Mouse (Mus musculus): ENCODE results near the gene Tnrc6b.

Gene Tnrc6b

DNA sequence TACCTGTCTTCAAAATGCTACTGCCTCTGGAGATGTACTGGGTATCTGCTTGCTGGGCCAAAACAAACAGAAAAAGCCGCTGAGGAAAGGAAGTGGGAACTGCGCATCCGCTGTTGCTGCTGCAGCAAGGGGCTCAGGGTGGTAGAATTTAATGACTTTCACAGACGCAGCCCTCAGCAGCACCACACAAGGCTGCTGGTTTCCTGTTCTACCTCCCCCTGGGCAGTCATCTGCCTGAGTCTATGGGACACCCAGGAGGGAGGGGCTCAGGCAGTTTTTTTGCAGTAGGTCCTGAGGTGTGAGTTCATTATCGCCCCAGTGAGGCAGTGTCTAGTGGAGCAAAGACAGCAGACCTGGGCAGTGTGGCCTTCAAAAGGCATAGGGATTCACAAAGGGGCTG, 13.5 kb upstream of the Tnrc6b start:
- in situ Hi-C loops (cut with MboI; ENCODE audit: unreplicated experiment in 2 of 2), result loop anchor here (5.0 to 10.0 kb wide), 6 partner anchors 65 to 613 kb away; no protein-coding TSS in a partner anchor

GRCm38 (mm10) chr15:80701481-80702257, 9.4 kb upstream of the Tnrc6b start:
- in situ Hi-C loops (cut with MboI; ENCODE audit: unreplicated experiment in 2 of 2), result loop anchor here (5.0 to 25.0 kb wide), 4 partner anchors 186 to 764 kb away; partner anchors contain the start of genes Rpl3 (in 1 of the 2) and Syngr1 (in 1 of the 2)

GRCm38 (mm10) chr15:80702910-80703309, 8.2 kb upstream of the Tnrc6b start:
- in situ Hi-C loops (cut with MboI; ENCODE audit: unreplicated experiment in 2 of 2), result loop anchor here (5.0 to 25.0 kb wide), 4 partner anchors 184 to 766 kb away; partner anchors contain the start of genes Rpl3 (in 1 of the 2) and Syngr1 (in 1 of the 2)

GRCm38 (mm10) chr15:80703495-80703894, 7.6 kb upstream of the Tnrc6b start:
- in situ Hi-C loops (cut with MboI; ENCODE audit: unreplicated experiment in 2 of 2), result loop anchor here (5.0 to 25.0 kb wide), 4 partner anchors 184 to 766 kb away; partner anchors contain the start of genes Rpl3 (in 1 of the 2) and Syngr1 (in 1 of the 2)

DNA sequence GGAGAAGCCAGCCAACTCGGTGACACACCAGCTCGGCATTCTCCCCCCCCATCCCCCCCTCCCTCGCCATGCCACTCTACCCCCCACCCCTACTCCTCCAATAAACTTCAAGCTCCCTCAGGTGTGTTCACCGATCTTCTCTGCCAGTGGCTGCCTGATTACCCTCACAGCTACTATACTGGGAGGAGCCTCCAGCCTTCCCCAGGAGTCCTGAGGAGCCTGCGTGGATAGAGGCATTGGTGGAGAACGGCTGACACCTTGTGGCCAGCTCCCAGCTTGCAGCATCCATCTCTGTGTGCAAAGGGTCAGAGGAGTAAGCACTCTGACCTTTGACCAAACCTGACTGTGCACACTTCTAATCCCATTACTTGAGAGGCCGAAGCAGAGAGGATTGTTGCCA, 6.8 kb upstream of the Tnrc6b start:
- in situ Hi-C loops (cut with MboI; ENCODE audit: unreplicated experiment in 2 of 2), result loop anchor here (5.0 to 25.0 kb wide), 4 partner anchors 183 to 767 kb away; partner anchors contain the start of genes Rpl3 (in 1 of the 2) and Syngr1 (in 1 of the 2)

DNA sequence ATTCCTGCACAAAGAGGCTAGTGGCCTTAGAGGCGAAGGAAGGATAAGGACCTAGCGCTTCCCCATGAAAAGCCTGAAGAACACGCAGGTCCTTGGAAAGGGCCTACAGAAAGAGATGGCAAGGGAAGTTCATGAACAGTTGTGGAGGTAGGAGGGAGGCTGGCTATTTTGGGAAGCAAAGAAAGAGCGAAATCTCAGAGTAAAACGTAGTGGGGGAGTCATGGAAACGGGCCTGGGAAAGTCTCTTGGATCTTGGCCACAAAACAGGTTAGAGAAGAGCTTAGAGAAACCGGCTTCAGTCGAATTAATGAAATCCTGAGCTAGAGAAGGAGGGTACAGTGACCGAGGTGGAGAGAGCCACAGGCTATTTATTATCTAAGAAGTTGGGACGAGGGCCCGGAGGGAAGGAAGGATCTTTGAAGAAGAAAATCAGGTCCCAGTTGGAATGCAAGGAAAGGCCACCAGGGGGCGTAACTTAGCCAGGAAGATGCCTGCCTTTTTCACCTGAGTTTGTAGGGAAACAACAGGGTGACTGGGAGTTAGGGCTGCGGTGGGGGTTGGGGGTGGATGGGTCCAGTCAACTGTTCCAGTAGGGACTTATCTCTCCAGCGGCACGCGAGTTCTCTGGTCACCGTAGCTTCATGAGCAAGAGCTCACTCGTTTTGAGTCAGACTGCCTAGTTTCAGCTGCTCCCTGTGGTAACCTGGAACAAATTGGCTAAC, 5.1 kb upstream of the Tnrc6b start:
- in situ Hi-C loops (cut with MboI; ENCODE audit: unreplicated experiment in 2 of 2), result loop anchor here (5.0 to 25.0 kb wide), 9 partner anchors 81 to 769 kb away; partner anchors contain the start of genes Adsl (in 2 of the 2), Rpl3 (in 1 of the 2) and Syngr1 (in 1 of the 2)

- in situ Hi-C loops (cut with MboI; ENCODE audit: unreplicated experiment in 2 of 2), result loop anchor here (5.0 to 25.0 kb wide), 9 partner anchors 81 to 769 kb away; partner anchors contain the start of genes Adsl (in 2 of the 2), Rpl3 (in 1 of the 2) and Syngr1 (in 1 of the 2)
These were observed 4.5 kb upstream of the Tnrc6b start for GRCm38 (mm10) chr15:80706596-80706995.

DNA sequence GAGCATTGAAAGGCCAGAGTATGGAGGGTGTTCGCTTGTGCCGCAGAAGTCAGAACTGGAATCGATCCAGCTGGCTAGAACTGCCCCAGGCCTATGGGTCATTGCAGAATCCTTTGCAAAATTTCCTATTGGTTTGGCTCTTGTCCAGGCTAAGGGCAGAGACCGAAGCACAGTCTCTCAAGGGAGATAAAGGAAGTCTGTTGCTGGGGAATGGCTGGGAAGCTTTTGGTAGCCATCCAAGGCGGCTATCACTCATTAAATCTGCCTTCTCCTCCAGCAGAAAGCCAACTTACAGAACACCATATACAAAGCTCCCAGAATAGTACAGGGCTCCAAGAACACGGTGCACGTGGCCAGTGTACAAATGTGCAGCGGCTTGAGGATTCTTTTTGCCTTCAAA, 4.0 kb upstream of the Tnrc6b start:
- in situ Hi-C loops (cut with MboI; ENCODE audit: unreplicated experiment in 2 of 2), result loop anchor here (5.0 to 25.0 kb wide), 9 partner anchors 80 to 770 kb away; partner anchors contain the start of genes Adsl (in 2 of the 2), Rpl3 (in 1 of the 2) and Syngr1 (in 1 of the 2)

DNA sequence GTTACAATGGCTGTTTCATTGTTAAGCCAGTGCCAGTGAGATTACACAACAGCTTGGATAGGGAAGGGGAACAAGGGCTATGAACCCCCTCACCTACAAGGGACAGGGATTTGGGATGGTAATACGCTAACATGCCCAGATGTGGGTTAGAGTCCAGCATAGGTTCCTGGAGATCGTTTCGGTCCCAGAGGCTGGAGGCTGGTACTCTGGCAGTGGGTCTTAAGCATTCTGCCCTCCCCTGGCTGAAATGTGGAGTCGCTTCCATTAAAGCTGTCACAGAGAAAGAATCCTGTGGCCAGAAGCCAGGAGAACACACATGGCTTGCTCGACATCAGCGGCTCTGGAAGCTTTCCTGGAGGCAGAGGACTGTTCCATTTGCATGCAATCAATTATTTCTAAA, 1.5 kb upstream of the Tnrc6b start:
- in situ Hi-C loops (cut with MboI; ENCODE audit: unreplicated experiment in 2 of 2), result loop anchor here (5.0 to 25.0 kb wide), 9 partner anchors 78 to 772 kb away; partner anchors contain the start of genes Adsl (in 2 of the 2), Rpl3 (in 1 of the 2) and Syngr1 (in 1 of the 2)

- in situ Hi-C loops (cut with MboI; ENCODE audit: unreplicated experiment in 2 of 2), result loop anchor here (25.0 kb wide), 2 partner anchors 177 to 773 kb away; no protein-coding TSS in a partner anchor
These were observed 881 bp upstream of the Tnrc6b start for GRCm38 (mm10) chr15:80710257-80710607.

- in situ Hi-C loops (cut with MboI; ENCODE audit: unreplicated experiment in 2 of 2), result loop anchor here (25.0 kb wide), 2 partner anchors 176 to 774 kb away; no protein-coding TSS in a partner anchor
These were observed 463 bp downstream of the Tnrc6b start for GRCm38 (mm10) chr15:80711401-80712151.

GRCm38 (mm10) chr15:80714299-80714698, 3.2 kb downstream of the Tnrc6b start:
- in situ Hi-C loops (cut with MboI; ENCODE audit: unreplicated experiment in 2 of 2), result loop anchor here (25.0 kb wide), 2 partner anchors 173 to 777 kb away; no protein-coding TSS in a partner anchor

DNA sequence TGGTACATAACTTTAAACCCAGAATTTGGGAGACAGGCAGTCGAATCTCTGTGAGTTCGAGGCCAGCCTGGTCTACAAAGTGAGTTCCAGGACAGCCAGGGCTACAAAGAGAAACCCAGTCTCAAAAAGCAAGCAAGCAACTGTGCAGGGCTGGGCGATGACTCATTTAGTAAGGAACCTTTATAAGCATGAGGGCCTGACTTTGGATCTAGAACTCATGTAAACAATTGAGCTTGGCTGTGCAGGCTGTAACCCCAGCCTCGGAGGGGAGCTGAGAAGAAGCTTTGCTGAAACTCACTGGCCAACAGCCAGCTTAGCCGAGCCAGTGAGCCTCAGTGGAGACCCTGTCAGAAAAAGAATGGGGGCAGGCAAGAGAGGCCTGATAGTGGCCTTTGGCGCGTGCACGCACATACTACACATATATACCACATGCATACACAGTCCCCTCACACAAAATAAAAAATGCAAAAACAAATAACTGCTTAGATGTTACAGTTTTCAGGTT, 5.6 kb downstream of the Tnrc6b start:
- in situ Hi-C loops (cut with MboI; ENCODE audit: unreplicated experiment in 2 of 2), result loop anchor here (5.0 to 25.0 kb wide), 3 partner anchors 71 to 779 kb away; no protein-coding TSS in a partner anchor

DNA sequence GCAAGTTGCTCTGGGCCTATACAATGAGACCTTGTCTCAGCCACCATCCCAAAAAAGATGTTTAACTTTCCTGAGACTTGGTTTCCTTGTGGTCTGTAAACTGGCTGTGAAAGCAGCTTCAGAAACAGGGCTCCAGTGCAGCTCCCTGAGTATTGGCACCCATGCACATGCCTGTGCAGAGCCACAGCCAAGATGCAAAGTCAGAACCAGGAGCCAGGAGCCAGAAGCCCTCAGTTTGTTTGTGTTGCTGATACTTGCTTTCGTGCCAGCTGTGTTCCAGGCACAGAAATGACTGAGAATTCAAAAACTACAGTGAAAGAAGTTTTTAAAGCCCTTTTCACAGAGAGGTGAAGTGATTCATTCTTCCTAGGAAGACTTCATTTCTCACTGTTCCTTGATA, 6.3 kb downstream of the Tnrc6b start:
- in situ Hi-C loops (cut with MboI; ENCODE audit: unreplicated experiment in 2 of 2), result loop anchor here (5.0 to 25.0 kb wide), 3 partner anchors 70 to 780 kb away; no protein-coding TSS in a partner anchor

DNA sequence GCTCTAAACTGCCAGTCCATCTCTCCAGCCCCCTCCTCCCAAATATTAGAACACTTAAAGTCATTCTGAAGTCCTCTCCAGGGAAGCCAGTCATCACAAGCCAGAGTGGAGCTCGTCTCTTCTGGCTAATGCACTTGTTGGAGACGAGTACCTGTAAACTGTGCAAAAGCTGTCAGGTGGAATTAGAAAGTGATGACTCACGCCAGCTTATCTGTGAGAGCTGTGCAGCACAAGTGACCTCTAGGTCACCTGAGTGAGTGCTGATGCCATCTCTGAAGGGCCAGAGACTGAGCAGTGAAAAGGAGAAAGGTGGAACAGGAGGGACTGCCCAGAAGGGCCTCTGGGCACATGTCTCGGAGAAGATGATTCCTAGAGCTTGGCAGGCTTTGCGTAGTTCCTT, 9.1 kb downstream of the Tnrc6b start:
- in situ Hi-C loops (cut with MboI; ENCODE audit: unreplicated experiment in 2 of 2), result loop anchor here (25.0 kb wide), 2 partner anchors 167 to 783 kb away; no protein-coding TSS in a partner anchor

GRCm38 (mm10) chr15:80721861-80722260, 10.7 kb downstream of the Tnrc6b start:
- in situ Hi-C loops (cut with MboI; ENCODE audit: unreplicated experiment in 2 of 2), result loop anchor here (25.0 kb wide), 2 partner anchors 165 to 785 kb away; no protein-coding TSS in a partner anchor

- in situ Hi-C loops (cut with MboI; ENCODE audit: unreplicated experiment in 2 of 2), result loop anchor here (25.0 kb wide), 2 partner anchors 165 to 785 kb away; no protein-coding TSS in a partner anchor
These were observed 11.3 kb downstream of the Tnrc6b start for GRCm38 (mm10) chr15:80722366-80722765.

DNA sequence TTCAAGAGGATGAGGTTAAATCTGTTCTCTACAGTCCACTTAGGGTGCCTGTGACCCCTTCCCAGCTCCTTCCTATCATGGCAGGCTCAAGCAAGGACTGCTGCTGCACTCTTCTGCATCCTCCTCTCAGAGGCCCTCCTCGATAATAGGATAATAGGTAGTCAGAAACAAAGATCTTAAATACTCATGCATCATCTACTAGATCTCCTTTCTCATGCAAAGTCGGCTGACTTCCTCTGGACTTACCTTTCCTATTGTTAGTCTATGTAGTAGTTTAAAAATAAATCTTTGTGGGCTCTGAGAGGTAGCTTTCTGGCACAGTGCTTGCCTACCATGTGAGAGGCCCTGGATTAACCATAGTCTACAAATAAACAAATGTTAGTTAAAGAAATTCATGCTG, 18.4 kb downstream of the Tnrc6b start:
- in situ Hi-C loops (cut with MboI; ENCODE audit: unreplicated experiment in 2 of 2), result no loop called here

DNA sequence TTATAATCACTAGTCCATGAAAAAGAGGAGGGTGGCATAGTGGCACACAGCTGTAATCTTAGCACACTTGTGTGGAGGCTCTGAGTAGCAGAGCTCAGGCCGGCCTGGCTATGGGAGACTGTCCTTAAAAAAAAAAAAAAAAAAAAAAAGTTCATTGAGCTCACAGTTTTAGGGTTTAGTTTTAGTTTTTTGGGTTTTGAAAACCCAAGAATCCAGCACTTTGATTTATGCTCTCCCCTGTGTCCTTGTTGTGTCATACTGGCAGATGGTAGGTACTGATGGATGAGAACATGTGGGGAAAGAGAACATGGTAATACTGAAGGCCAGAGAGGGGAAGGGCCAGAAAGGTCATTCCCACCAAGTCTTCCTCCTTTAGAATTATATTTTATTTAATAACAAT, 19.9 kb downstream of the Tnrc6b start:
- in situ Hi-C loops (cut with MboI; ENCODE audit: unreplicated experiment in 2 of 2), result no loop called here

All from v-Abl transformed pro-B cells (cell line).